35 mouse cellular contexts compared by ENCODE assay signal in the genomic region with DNA sequence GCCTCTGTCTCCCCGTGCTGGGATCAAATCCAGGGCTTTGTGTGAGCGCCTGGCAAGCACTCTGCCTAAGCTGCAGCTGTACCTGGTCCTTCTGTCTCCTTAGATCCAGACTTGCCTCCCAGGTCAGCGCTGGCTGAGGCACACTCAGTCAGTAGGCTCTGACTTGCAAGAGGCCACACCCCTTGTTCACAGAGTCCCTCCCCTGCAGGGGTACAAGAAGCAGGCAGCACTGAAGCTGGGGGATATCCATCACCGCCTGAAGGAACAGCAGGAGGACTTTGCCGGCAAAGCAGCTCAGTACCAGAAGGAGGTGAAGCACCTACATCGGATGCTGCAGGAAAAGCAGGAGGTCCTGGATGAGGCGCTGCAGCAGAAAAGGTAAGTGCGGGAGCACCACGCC. TPM values are rescaled to one million over a fixed set of nuclear protein-coding genes. Genes with fewer than 3 reads are reported as not detected.
"Had no signal": no experiment of that assay in that cellular context is flagged by ENCODE, and none has a peak within 500 bp of the region (broad histone marks: within the 10 kb centered on the region; RNA-seq: fewer than 3 reads in every experiment).

No protein-coding gene starts in this region.

- H3K9me3 ChIP-seq: heart, embryonic 10.5 days; heart, embryonic 12.5 days; hindbrain, embryonic 10.5 days; hindbrain, embryonic 12.5 days; intestine, embryonic 15.5 days; limb, embryonic 13.5 days; liver, embryonic 13.5 days had no signal

- ATAC-seq: hindbrain, embryonic 16.5 days; inflammation-experienced regulatory T-cells, adult 6 months; intestine, embryonic 15.5 days; intestine, postnatal 0 days had no signal

- H3K27ac ChIP-seq: gastrocnemius, adult 2 months; heart, embryonic 10.5 days; hindbrain, embryonic 10.5 days; hindbrain, embryonic 12.5 days; hindbrain, embryonic 14.5 days; intestine, embryonic 15.5 days; layer of hippocampus, adult 2 months; limb, embryonic 13.5 days; liver, embryonic 13.5 days had no signal

- H3K4me1 ChIP-seq: heart, embryonic 10.5 days; heart, embryonic 12.5 days; hindbrain, embryonic 10.5 days; hindbrain, embryonic 12.5 days; intestine, embryonic 15.5 days; limb, embryonic 13.5 days; liver, embryonic 13.5 days had no signal

- H3K9ac ChIP-seq: heart, embryonic 12.5 days; hindbrain, embryonic 12.5 days; hindbrain, embryonic 14.5 days; intestine, embryonic 15.5 days; limb, embryonic 13.5 days; liver, embryonic 13.5 days had no signal

- H3K4me3 ChIP-seq: gastrocnemius, adult 2 months; heart, embryonic 10.5 days; heart, embryonic 12.5 days; hindbrain, embryonic 10.5 days; hindbrain, embryonic 12.5 days; intestine, embryonic 15.5 days; layer of hippocampus, adult 2 months; limb, embryonic 13.5 days; liver, embryonic 13.5 days had no signal

- DNase-seq: gastrocnemius, adult 2 months; gastrocnemius, postnatal 10 days; gastrocnemius, postnatal 25 days; heart, adult 18-20 months; heart, postnatal 10 days; heart, postnatal 4 days; kidney, adult 18-20 months; kidney, adult 8-10 months; kidney, postnatal 10 days; kidney, postnatal 25 days; kidney, postnatal 4 days; layer of hippocampus, postnatal 36 days; liver; liver, embryonic 13.5 days had no signal

- H3K27me3 ChIP-seq: heart, embryonic 12.5 days; hindbrain, embryonic 12.5 days; intestine, embryonic 15.5 days; limb, embryonic 13.5 days; liver, embryonic 13.5 days had no signal

- H3K4me2 ChIP-seq: heart, embryonic 12.5 days; hindbrain, embryonic 12.5 days; hindbrain, embryonic 14.5 days; intestine, embryonic 15.5 days; limb, embryonic 13.5 days; liver, embryonic 11.5 days; liver, embryonic 13.5 days had no signal

RNA-seq across cellular contexts. Expression of a gene that starts 13.3 kb away (rescaled TPM):
- total RNA-seq: gastrocnemius, adult 2 months; gastrocnemius, postnatal 10 days; gastrocnemius, postnatal 25 days; gastrocnemius, postnatal 4 days; granulocyte monocyte progenitor cell, adult 5-6 weeks; heart, adult 18-20 months; heart, adult 8-10 months; heart, postnatal 10 days; heart, postnatal 25 days; heart, postnatal 4 days; layer of hippocampus, adult 2 months; layer of hippocampus, postnatal 10 days; layer of hippocampus, postnatal 36 days; left cerebral cortex, adult 18-20 months; left cerebral cortex, adult 8-10 months; left cerebral cortex, postnatal 14 days; left cerebral cortex, postnatal 36 days had no signal
- polyA plus RNA-seq: hindbrain, embryonic 12.5 days; hindbrain, embryonic 14.5 days; inflammation-experienced regulatory T-cells, adult 6 months had no signal
